Mouse (Mus musculus): ENCODE data around the gene Lztr1.

The Lztr1 gene

DNA sequence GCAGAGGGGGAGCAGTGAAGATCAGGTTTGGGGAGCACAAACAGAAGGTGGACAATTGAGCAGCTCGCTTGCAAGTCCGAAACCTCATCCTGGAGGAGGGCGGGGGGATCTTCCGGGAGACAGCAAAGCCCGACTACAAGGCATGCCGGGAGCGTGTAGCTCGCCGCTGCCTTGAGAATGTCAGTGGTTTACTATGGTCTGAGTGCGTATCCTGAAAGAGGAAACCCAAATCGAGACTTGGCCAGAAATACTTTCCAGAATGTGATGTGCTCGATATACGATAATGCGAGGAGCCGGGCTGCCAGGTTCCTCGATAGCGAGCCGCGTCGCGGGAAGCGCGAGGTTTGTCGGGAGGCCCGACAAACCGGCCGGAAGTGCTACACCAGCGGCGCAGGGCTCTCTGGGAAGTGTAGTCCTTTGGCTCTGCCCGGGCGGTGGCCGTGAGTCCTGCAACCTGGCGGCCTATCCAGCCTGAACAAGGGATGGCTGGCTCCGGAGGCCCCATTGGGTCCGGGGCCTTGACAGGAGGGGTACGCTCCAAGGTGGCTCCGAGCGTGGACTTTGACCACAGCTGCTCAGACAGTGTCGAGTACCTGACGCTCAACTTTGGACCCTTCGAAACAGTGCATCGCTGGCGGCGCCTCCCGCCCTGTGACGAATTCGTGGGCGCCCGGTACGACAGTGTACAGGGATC, at the start of gene Lztr1:
TSS of gene Lztr1 (plus strand) at position 143 of the 694 bp plus-strand sequence.
- peak; percentile 94 for DNase-seq

GRCm38 (mm10) chr16:17460254-17460653, 48.2 kb upstream of the Lztr1 start:
- DNase-seq = peak; percentile 69

DNA sequence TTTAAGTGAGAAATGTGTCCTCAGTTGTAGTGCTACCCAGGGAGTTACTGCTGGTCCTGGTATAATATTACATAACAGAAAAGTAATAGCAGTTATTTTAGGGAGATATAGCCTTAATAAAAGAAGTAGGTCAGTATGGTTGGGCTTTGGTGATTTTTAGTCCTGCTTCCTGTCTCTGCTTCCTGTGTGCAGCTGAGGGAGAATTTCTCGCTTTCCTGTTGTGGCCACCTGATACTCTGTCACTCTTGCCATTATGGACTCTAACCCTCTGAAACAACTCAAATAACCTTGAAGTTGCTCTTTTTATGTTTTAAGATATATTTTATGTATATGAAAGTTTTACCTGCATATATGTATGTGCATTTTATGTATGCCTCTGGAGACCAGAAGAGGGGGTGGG, 46.9 kb upstream of the Lztr1 start:
- no peak for DNase-seq

DNA sequence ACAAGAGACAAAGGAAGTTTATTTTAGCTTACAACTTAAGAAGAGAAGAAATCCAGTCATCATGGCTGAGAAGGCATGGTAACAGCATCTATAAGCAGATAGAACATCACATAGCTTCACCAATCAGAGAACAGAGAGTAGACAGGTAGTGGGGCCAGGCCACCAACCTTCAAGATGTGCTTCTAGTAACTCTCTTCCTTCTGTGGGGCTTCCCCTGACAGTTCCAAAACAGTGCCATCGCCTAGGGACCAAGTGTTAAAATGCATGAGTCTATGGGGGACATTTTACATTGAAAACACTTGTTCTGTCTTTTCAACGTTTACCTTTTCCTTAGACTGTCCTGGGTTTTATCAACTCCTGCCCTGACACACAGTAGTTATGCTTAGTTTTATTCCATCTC, 45.3 kb upstream of the Lztr1 start:
- DNase-seq = no peak

DNA sequence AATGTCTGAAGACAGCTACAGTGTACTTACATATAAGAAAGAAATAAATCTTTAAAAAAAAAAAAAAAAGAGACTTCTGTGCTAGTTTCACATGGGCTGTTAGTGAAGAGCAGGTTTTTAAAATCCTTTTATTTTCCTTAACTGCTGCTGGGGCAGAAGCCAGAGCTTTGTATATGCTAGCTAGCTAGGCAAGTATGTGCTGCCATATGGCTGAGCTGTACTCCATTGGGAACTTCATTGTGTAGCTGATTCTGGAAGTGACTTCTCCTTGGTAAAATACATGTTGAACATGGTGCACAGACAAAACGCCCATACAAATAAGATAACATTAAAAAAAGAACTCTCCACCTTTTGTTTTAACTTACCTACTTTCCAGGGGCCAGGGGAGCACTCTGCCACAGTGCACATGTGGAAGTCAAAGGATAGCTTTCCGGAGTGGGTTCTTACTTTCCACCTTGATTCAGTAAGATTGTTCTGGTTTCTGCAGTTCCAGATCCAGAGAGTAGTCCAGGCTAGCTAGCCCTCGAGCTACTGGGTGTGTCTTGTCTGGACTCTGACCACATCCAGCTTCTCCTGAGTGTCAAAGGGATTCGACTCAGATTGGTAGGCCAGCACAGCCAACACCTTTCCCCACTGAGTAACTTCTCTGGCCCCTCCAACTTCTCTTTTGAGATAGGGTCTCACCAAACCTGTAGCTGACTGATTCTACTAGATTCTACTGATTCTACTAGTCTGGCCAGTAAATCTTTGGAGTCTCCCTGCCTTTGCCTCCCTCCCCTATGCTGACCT, 41.4 kb upstream of the Lztr1 start:
- DNase-seq = no peak

GRCm38 (mm10) chr16:17472498-17472897, 36.0 kb upstream of the Lztr1 start:
- peak; percentile 44 for DNase-seq

DNA sequence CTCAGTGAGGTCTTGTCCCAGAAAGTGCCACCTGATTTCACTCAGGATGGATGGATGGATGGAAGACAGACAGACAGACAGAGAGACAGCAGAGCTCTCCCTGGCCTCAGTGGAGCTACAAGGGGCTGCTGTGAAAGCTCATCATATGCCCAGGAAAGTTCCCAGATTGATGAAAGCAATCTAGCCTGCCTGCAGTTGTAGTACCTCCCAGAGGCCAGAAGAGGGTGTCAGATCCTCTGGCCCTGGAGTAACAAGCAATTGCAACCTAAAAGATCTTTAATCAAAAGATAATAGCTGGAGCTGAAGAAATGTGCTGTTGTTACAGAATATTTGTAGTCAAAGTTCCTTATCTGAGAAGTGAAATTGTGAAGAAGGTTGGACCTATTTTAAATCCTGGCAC, 34.4 kb upstream of the Lztr1 start:
- DNase-seq = peak; percentile 52

- no peak for DNase-seq
These were observed 33.7 kb upstream of the Lztr1 start for GRCm38 (mm10) chr16:17474761-17475160.

- DNase-seq = no peak
These were observed 33.2 kb upstream of the Lztr1 start for GRCm38 (mm10) chr16:17475326-17475725.

DNA sequence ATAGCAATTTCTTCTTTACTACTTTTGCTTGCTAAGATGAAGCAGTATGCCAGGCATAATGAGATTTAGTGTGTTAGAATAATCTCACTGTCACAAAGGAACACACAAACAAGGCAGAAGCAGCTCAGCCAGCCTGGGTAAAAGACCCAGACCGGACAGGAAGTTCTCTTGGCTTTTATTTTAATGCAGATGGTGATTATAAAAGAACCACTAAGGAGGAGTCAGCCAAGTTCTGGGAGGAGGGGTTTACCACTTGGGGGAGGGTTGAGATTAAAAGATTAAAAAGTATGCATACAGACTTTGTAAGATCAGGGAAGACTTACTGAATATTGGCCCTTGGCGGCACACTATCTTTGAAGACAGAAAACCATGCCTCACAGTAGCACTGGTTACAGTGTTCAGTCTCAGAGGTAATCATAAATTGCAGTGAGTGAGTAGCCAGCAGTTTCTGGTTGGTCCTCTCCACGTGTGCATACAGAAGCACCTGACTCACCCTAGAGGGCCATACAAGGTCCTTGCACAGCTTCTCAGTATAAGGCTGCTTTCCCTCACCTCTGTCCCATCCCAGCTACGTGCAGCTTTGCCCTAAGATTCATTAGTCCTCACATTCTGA, 30.1 kb upstream of the Lztr1 start:
- no peak for DNase-seq

DNA sequence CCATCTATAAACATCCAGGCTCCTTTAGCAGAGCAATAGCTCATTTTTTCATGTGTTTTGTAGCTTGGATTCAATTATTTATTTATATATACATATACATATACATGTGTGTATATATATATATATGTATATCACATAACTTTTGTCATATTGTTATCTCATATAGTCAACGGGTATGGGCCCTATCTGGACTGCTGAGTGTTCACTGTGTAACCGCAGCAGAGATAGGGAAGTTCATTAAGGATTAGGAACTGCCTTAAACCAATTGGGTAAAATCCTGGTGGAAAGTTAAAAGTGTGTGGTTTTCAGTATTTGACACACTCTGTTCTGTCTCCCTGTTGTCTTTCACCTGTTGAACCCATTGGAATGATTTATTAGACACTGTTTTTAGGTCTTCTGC, 27.0 kb upstream of the Lztr1 start:
- no peak for DNase-seq

GRCm38 (mm10) chr16:17486505-17486904, 22.0 kb upstream of the Lztr1 start:
- DNase-seq = peak; percentile 41

- DNase-seq = peak; percentile 34
These were observed 19.7 kb upstream of the Lztr1 start for GRCm38 (mm10) chr16:17488478-17489468.

DNA sequence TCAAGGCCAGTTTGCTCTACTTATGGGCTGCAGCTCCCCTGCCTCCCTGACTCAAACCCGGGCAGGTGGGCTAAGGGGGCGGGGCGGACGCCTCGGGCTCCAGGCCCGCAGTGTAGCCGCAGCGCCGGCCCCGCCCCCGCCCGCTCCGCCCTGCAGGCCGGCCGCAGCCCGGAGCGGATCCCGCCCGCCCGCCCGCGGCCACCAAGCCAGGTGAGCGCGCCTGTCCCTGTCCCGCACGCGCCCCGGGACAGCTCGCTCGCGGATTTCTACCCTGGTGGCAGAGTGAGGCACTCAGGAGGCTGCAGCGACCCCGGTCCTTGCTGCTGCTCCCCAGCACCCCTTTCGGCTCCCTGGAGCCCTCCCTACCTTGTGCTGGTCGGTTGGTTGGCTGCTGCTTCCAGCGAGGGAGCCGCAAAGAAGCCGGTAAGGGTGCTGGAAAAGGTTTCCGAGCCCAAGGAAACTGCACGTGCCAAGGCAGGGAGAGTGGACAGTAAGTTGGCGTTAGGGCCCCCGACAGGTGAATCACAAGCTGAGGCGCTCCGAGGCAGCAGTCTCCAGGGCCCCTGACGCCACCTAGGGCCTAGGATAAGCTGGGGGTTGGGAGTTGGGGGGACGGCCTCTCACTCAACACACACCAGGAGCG, 18.9 kb upstream of the Lztr1 start, which contains the start of gene Aifm3:
TSS of gene Aifm3 (plus strand) at position 143 of the 643 bp plus-strand sequence.
- peak; percentile 29 for DNase-seq

- no peak for DNase-seq
These were observed 17.3 kb upstream of the Lztr1 start for GRCm38 (mm10) chr16:17491154-17491553.

DNA sequence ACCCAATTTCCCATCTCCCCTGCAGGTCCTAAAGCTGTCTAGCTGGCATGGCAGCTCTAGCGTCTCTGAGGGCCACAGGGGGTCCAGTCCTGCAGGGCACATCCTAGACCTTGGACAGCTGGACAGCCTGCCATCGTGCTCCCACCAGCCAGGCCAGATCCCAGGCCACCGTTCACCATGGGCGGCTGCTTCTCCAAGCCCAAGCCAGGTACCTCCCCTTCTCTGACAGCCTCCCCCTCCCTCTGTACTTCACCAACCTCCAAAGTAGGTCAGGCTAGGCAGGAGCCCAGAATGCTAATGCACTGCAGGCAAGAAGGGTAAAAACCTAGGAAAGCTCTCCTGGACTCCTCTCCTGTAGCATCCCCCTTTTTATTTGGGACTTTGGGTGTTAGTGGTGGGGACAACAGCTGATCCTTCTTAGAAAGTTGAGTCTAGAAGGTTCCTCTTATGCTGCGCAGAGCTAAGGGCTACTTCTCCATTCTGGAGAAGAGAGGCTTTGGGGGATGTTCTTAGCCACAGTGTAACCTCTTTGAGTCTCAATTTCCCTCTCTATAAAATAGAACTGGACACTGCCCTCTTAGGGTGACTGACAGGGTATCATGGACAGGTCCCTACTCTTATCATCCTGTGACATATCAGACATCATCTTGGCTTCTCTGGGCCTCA, 16.5 kb upstream of the Lztr1 start:
- DNase-seq = no peak

DNA sequence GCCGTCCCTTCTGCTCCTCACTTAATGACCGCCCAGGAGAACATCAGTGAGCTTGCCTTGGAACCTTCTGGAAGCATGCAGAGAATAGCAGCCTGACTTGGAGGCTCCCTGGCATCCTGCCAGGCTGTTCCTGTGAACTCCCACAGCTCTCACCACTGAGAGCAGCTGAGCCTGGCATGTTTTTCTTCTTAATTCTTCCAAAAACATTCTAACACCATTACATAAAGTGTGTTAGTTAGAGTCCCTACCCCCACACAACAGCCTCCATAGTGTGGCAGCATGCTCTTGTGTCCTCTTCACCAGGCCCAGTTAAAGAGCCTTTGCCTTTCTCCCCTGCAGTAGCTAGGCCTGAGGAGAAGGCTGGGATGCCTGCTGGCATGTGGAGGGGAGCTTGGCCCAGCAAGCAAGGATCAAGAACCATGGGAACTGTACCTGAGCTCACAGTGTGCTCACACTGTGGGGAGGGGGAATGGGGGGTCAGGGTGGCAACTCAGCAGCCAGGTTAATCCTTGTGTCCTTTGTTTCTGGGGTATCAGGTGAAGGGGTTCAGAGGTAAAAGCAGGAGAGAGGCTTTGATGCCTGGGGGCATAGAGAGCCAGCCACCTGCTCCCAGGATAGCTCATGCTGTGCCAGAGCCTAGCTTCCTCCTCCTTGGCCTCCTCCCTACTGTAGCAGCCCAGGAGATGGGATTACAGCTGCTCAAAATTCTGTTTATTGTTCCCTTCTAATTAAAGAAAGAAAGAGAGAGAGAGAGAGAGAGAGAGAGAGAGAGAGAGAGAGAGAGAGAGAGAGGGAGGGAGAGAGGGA, 11.8 kb upstream of the Lztr1 start:
- peak; percentile 29 for DNase-seq

- no peak for DNase-seq
These were observed 9.1 kb upstream of the Lztr1 start for GRCm38 (mm10) chr16:17499249-17499883.

DNA sequence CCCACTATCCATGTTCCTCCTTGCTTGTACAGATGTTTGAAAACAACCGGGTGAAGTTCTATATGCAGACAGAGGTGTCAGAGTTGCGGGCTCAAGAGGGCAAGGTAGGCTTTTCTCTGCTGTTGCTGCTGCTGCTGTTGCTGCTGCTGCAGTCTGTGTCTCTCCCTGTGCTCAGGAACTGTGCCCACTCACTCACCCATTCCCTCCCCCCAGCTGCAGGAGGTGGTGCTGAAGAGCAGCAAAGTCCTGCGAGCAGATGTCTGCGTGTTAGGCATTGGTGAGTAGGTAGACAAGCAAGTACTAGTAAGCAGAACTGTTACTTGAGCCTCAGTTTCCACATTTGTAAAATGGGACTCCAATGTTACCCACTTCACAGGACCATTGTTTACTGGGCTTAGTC, 5.8 kb upstream of the Lztr1 start:
- DNase-seq = no peak

- no peak for DNase-seq
These were observed 1.4 kb upstream of the Lztr1 start for GRCm38 (mm10) chr16:17507018-17507552.

Measured in lung, postnatal 36 days (tissue).